Mouse (Mus musculus) intestine, embryonic 15.5 days (tissue): Measurements from ENCODE around the gene Impdh1. TPM values are rescaled to one million over a fixed set of nuclear protein-coding genes. Genes with fewer than 3 reads are reported as not detected.

Experiments
- ATAC-seq: fragments of 200-750 bp; cut with Nextera tagmentation; 2 replicates; pipeline ENCODE4 v1.8.0; 2017; ENCODE audit warnings: moderate TSS enrichment, moderate library complexity
- H3K27ac ChIP-seq: fragments of 300-500 bp; sonication (generic); 2 replicates; pipeline ENCODE4 v1.5.1; 2015; ENCODE audit warnings: mild to moderate bottlenecking, inconsistent platforms
- H3K27me3 ChIP-seq: fragments of 300-500 bp; sonication (generic); replicated peaks from 2 replicates; pipeline ENCODE4 v1.6.1; 2015; ENCODE audit warnings: inconsistent platforms
- H3K36me3 ChIP-seq: fragments of 300-500 bp; sonication (generic); 2 replicates; pipeline ENCODE4 v1.6.1; 2015; ENCODE audit warnings: inconsistent platforms
- H3K4me1 ChIP-seq: fragments of 300-500 bp; sonication (generic); replicated peaks from 2 replicates; pipeline ENCODE4 v1.6.1; 2015; ENCODE audit warnings: inconsistent platforms
- H3K4me2 ChIP-seq: fragments of 300-500 bp; sonication (generic); replicated peaks from 2 replicates; pipeline ENCODE4 v1.6.1; 2015; ENCODE audit warnings: mild to moderate bottlenecking, inconsistent platforms
- H3K4me3 ChIP-seq: fragments of 300-500 bp; sonication (generic); replicated peaks from 2 replicates; pipeline ENCODE4 v1.5.1; 2015; ENCODE audit warnings: inconsistent platforms
- H3K9ac ChIP-seq: fragments of 300-500 bp; sonication (generic); 2 replicates; pipeline ENCODE4 v1.6.1; 2015; ENCODE audit warnings: inconsistent platforms
- H3K9me3 ChIP-seq: fragments of 300-500 bp; sonication (generic); 2 replicates; pipeline ENCODE4 v1.6.1; 2016; ENCODE audit warnings: inconsistent platforms
- WGBS: fragments of 180-500 bp; shearing (Covaris S2); methylation state at CpG from one replicate; pipeline ENCODE4 v1.1.7; 2015; 5-methylcytosine and 5-hydroxymethylcytosine counted together
- polyA plus RNA-seq: library from polyadenylated mRNA; unstranded; fragments of >200 nt; fragmentation: Nextera tagmentation; extraction: Ambion mirVana; gene quantifications from 2 replicates; pipeline ENCODE4 v1.2.1, GENCODE M21; 2015

Gene Impdh1
- polyA plus RNA-seq, 1 experiment from 2014 or later: 44.7 TPM

- Histone ChIP-seq H3K36me3 (0 out of 2 replicates have a peak, but pooled peaks cover 3% of the 10 kb centered on the region), H3K9me3 (no peaks in the 10 kb centered on the region), H3K4me3 (peak overlapping the region; percentile 36), H3K27me3 (0 out of 2 replicates have a peak, but pooled peaks cover 3% of the 10 kb centered on the region), H3K4me1 (0 out of 2 replicates have a peak, but pooled peaks cover 7% of the 10 kb centered on the region), H3K27ac (no peak overlapping the region), H3K9ac (peak overlapping the region; percentile 18; the same call in 1 of the 2 replicates), H3K4me2 (peak overlapping the region; percentile 70)
- WGBS: 12% methylated on average over 25 of the region's 25 CpGs
- ATAC-seq: peak; percentile 92
Observed at GRCm38 (mm10) chr6:29198309-29199222, 17.6 kb downstream of the Impdh1 start.

- Histone ChIP-seq H3K27me3 (0 out of 2 replicates have a peak, but pooled peaks cover 3% of the 10 kb centered on the region), H3K27ac (no peak overlapping the region), H3K9ac (no peak overlapping the region), H3K36me3 (no peaks in the 10 kb centered on the region), H3K4me1 (0 out of 2 replicates have a peak, but pooled peaks cover 7% of the 10 kb centered on the region), H3K4me2 (no peak overlapping the region), H3K9me3 (no peaks in the 10 kb centered on the region), H3K4me3 (no peak overlapping the region)
- ATAC-seq: no peak
- WGBS: 76% methylated on average over 5 of the region's 5 CpGs
Observed at GRCm38 (mm10) chr6:29195846-29196698, 20.1 kb downstream of the Impdh1 start.

- no peaks in the 10 kb centered on the region for H3K36me3 ChIP-seq
- no peaks in the 10 kb centered on the region for H3K9me3 ChIP-seq
- no peak overlapping the region for H3K9ac ChIP-seq
- WGBS: 78% methylated on average over 5 of the region's 5 CpGs
- H3K27ac ChIP-seq: no peak overlapping the region
- 0 out of 2 replicates have a peak, but pooled peaks cover 3% of the 10 kb centered on the region for H3K27me3 ChIP-seq
- H3K4me2 ChIP-seq: no peak overlapping the region
- ATAC-seq: no peak
- no peak overlapping the region for H3K4me3 ChIP-seq
- 0 out of 2 replicates have a peak, but pooled peaks cover 7% of the 10 kb centered on the region for H3K4me1 ChIP-seq
Observed at GRCm38 (mm10) chr6:29195146-29195545, 21.0 kb downstream of the Impdh1 start.

GRCm38 (mm10) chr6:29193961-29194750, 22.0 kb downstream of the Impdh1 start:
- Histone ChIP-seq H3K4me1 (0 out of 2 replicates have a peak, but pooled peaks cover 7% of the 10 kb centered on the region), H3K4me2 (no peak overlapping the region), H3K27ac (no peak overlapping the region), H3K27me3 (0 out of 2 replicates have a peak, but pooled peaks cover 3% of the 10 kb centered on the region), H3K36me3 (no peaks in the 10 kb centered on the region), H3K9ac (no peak overlapping the region), H3K4me3 (no peak overlapping the region), H3K9me3 (no peaks in the 10 kb centered on the region)
- no peak for ATAC-seq
- WGBS: 58% methylated on average over 15 of the region's 15 CpGs

GRCm38 (mm10) chr6:29187936-29188335, 28.2 kb downstream of the Impdh1 start:
- Histone ChIP-seq H3K4me3 (no peak overlapping the region), H3K27me3 (no peaks in the 10 kb centered on the region), H3K4me2 (no peak overlapping the region), H3K9me3 (no peaks in the 10 kb centered on the region), H3K4me1 (no peaks in the 10 kb centered on the region), H3K27ac (no peak overlapping the region), H3K36me3 (no peaks in the 10 kb centered on the region), H3K9ac (no peak overlapping the region)
- 71% methylated on average over 1 of the region's 1 CpGs for WGBS
- ATAC-seq: no peak

GRCm38 (mm10) chr6:29179843-29180242, 36.3 kb downstream of the Impdh1 start:
- H3K4me2 ChIP-seq: peak overlapping the region; percentile 97
- no peaks in the 10 kb centered on the region for H3K36me3 ChIP-seq
- H3K9me3 ChIP-seq: no peaks in the 10 kb centered on the region
- 54% methylated on average over 8 of the region's 8 CpGs for WGBS
- H3K27me3 ChIP-seq: peaks cover 20% of the 10 kb centered on the region
- no peaks in the 10 kb centered on the region for H3K4me1 ChIP-seq
- ATAC-seq: no peak
- H3K9ac ChIP-seq: no peak overlapping the region
- H3K4me3 ChIP-seq: peak overlapping the region; percentile 61; the same call in 1 of the 2 replicates
- H3K27ac ChIP-seq: no peak overlapping the region

- Histone ChIP-seq H3K4me2 (peak within 1 kb of the TSS; percentile 97), H3K9ac (peak within 1 kb of the TSS; percentile 56), H3K27ac (no peak within 1 kb of the TSS), H3K4me1 (no peaks in the 10 kb centered on the region), H3K27me3 (peaks cover 28% of the 10 kb centered on the region), H3K36me3 (no peaks in the 10 kb centered on the region), H3K4me3 (peak within 1 kb of the TSS; percentile 61), H3K9me3 (no peaks in the 10 kb centered on the region)
- WGBS: under 1% methylated on average over 65 of the region's 79 CpGs
- ATAC-seq: peak; percentile 85
Observed at GRCm38 (mm10) chr6:29178888-29179658, 37.1 kb downstream of the Impdh1 start, which contains the start of gene Prrt4. Prrt4 (minus strand) TSS chr6:29179584.

- H3K4me1 ChIP-seq: no peaks in the 10 kb centered on the region
- peak overlapping the region; percentile 97 for H3K4me2 ChIP-seq
- no peak overlapping the region for H3K9ac ChIP-seq
- peak; percentile 40 for ATAC-seq
- WGBS: 31% methylated on average over 17 of the region's 17 CpGs
- H3K4me3 ChIP-seq: peak overlapping the region; percentile 61
- H3K27me3 ChIP-seq: peaks cover 36% of the 10 kb centered on the region
- H3K36me3 ChIP-seq: no peaks in the 10 kb centered on the region
- H3K27ac ChIP-seq: no peak overlapping the region
- H3K9me3 ChIP-seq: no peaks in the 10 kb centered on the region
Observed at GRCm38 (mm10) chr6:29177901-29178879, 38.0 kb downstream of the Impdh1 start.

- Histone ChIP-seq H3K4me2 (no peak overlapping the region), H3K27ac (no peak overlapping the region), H3K9me3 (no peaks in the 10 kb centered on the region), H3K4me1 (peaks cover 15% of the 10 kb centered on the region), H3K27me3 (peaks cover 53% of the 10 kb centered on the region), H3K4me3 (no peak overlapping the region), H3K9ac (no peak overlapping the region), H3K36me3 (no peaks in the 10 kb centered on the region)
- ATAC-seq: no peak
- 63% methylated on average over 3 of the region's 3 CpGs for WGBS
Observed at GRCm38 (mm10) chr6:29175113-29175512, 41.1 kb downstream of the Impdh1 start.

- Histone ChIP-seq H3K9ac (no peak overlapping the region), H3K4me2 (no peak overlapping the region), H3K36me3 (no peaks in the 10 kb centered on the region), H3K4me1 (peaks cover 17% of the 10 kb centered on the region), H3K27me3 (peaks cover 60% of the 10 kb centered on the region), H3K9me3 (no peaks in the 10 kb centered on the region), H3K27ac (no peak overlapping the region), H3K4me3 (no peak overlapping the region)
- no peak for ATAC-seq
- 21% methylated on average over 7 of the region's 7 CpGs for WGBS
Observed at GRCm38 (mm10) chr6:29174368-29174767, 41.8 kb downstream of the Impdh1 start.
